Comparison of ENCODE assay signal across 8 mouse cellular contexts in the genomic region with DNA sequence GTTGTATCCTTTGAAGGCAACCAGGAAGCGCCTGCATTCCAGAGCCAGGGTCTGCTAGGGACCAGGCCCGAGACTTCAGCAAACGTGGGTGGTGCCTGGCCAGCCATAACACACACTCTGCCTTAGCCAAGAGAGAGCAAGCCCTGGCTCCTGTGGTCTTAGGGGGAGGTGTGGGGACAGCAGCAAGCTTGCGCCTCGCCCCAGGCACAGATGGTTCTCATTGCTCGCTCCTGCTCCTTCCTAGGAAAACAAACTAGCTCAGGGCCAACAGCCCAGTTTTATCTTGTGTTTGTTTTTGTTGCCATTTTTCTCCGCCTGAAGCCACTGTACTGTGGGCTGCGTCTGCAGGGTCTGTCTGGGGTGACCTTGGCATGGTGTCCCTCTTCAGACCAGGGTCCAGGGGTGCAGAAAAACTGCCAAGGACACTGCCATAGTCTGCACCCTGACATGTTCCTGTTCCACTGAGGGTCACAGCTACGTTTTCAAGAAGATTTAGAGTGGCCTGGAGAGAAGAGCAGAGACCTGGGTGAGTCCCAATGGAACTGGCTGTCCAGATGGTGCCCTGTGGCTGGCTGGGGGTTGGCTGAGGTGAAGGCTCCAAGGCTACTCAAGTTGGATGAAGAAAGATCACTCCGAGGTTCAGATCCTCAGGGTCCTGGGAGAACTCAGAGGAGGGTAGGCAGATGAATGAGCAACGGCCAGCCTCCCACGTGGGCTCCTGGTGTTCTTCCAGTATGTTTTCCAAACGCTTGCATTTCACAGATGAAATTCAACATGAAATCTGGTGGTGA. TPM values are rescaled to one million over a fixed set of nuclear protein-coding genes. Genes with fewer than 3 reads are reported as not detected.
DNase-seq lines count a peak whose midpoint lies in the region; ATAC-seq and TF ChIP-seq lines count a peak whose summit lies in the region.

No protein-coding gene starts in this region.

- TF ChIP-seq CTCF in olfactory bulb, adult 2 months (IDR thresholded peaks at IDR 0.05; ENCODE audit: insufficient read depth, low read depth, low read length) = no peak

- 28% methylated on average over 13 of the region's 13 CpGs for WGBS in intestine, embryonic 14.5 days
- WGBS in liver, embryonic 15.5 days (ENCODE audit: insufficient replicate concordance) = 50% methylated on average over 13 of the region's 13 CpGs
- 57% methylated on average over 13 of the region's 13 CpGs for WGBS in olfactory bulb, adult 2 months

- H3K36me3 ChIP-seq in intestine, embryonic 14.5 days (ENCODE audit: control insufficient read depth, insufficient read depth, low read length) = no peaks in the 10 kb centered on the region
- H3K36me3 ChIP-seq in liver, embryonic 15.5 days (replicated peaks) = no peaks in the 10 kb centered on the region

- no peaks in the 10 kb centered on the region for H3K9me3 ChIP-seq in intestine, embryonic 14.5 days (ENCODE audit: control insufficient read depth, low read length)
- H3K9me3 ChIP-seq in liver, embryonic 15.5 days (replicated peaks) = no peaks in the 10 kb centered on the region

- H3K4me3 ChIP-seq in intestine, embryonic 14.5 days (ENCODE audit: low read depth, low read length) = peak overlapping the region; percentile 85; the same call in 1 of the 2 replicates
- no peak overlapping the region for H3K4me3 ChIP-seq in liver, embryonic 15.5 days (replicated peaks)
- peak overlapping the region; percentile 85; the same call in 1 of the 2 replicates for H3K4me3 ChIP-seq in olfactory bulb, adult 2 months (ENCODE audit: insufficient read depth, low read depth, low read length)

- no peak for TF ChIP-seq POLR2A in olfactory bulb, adult 2 months (IDR thresholded peaks at IDR 0.05; ENCODE audit: insufficient read depth, low read depth, low read length)

- peak overlapping the region; percentile 93; the same call in 1 of the 2 replicates for H3K9ac ChIP-seq in intestine, embryonic 14.5 days (ENCODE audit: low read length)
- H3K9ac ChIP-seq in liver, embryonic 15.5 days = no peak overlapping the region

- peaks cover 46% of the 10 kb centered on the region for H3K4me1 ChIP-seq in intestine, embryonic 14.5 days (replicated peaks; ENCODE audit: control insufficient read depth, insufficient read depth, low read length)
- peaks cover 8% of the 10 kb centered on the region for H3K4me1 ChIP-seq in liver, embryonic 15.5 days (replicated peaks)
- peaks cover 49% of the 10 kb centered on the region for H3K4me1 ChIP-seq in olfactory bulb, adult 2 months (ENCODE audit: control insufficient read depth, insufficient read depth, low read length)

- ATAC-seq in intestine, embryonic 14.5 days (replicated peaks; ENCODE audit: low FRiP score, low TSS enrichment, low read depth) = no peak
- ATAC-seq in liver, embryonic 15.5 days (ENCODE audit: insufficient read depth) = no peak

- no peaks in the 10 kb centered on the region for H3K27me3 ChIP-seq in intestine, embryonic 14.5 days (replicated peaks; ENCODE audit: control insufficient read depth, insufficient read depth, low read length)
- peaks cover 19% of the 10 kb centered on the region for H3K27me3 ChIP-seq in liver, embryonic 15.5 days

- peak overlapping the region; percentile 96 for H3K4me2 ChIP-seq in intestine, embryonic 14.5 days (ENCODE audit: low read length)
- H3K4me2 ChIP-seq in liver, embryonic 15.5 days = 0 out of 2 replicates have a peak overlapping the region, but pooled peaks have one; percentile 82

- DNase-seq in Muller cell, postnatal 12 days (ENCODE audit: inconsistent ontology term) = peak; percentile 38
- DNase-seq in cerebellum, postnatal 25 days = peak; percentile 87 to 88
- peak; percentile 76 for DNase-seq in gastrocnemius, postnatal 25 days
- no peak for DNase-seq in intestine, embryonic 14.5 days (ENCODE audit: low spot score)
- no peak for DNase-seq in layer of hippocampus, adult 9-11 months
- no peak for DNase-seq in left cerebral cortex, adult 11 months (ENCODE audit: low spot score)

- peak overlapping the region; percentile 95 for H3K27ac ChIP-seq in intestine, embryonic 14.5 days (ENCODE audit: low read depth)
- no peak overlapping the region for H3K27ac ChIP-seq in liver, embryonic 15.5 days (replicated peaks)
- peak overlapping the region; percentile 83; the same call in 1 of the 2 replicates for H3K27ac ChIP-seq in olfactory bulb, adult 2 months (ENCODE audit: insufficient read depth, low read depth, low read length)

RNA-seq across cellular contexts. Expression of a gene that starts 0.8 kb away (rescaled TPM):
- total RNA-seq in gastrocnemius, postnatal 25 days (2021) = 1 to 10 TPM; 3.1 TPM
- 23.4 and 26.7 TPM in 2 replicates for polyA plus RNA-seq in intestine, embryonic 14.5 days (2014; fragmentation: Nextera tagmentation; extraction: Ambion mirVana)
- 2.6 and 2.9 TPM in 2 replicates for polyA plus RNA-seq in liver, embryonic 15.5 days (2015; fragmentation: Nextera tagmentation; extraction: Ambion mirVana)
- polyA plus RNA-seq in olfactory bulb, adult 2 months (2012; ENCODE audit: insufficient read depth, insufficient read length, low replicate concordance, missing spikeins) = 357 TPM in 1 of 2 replicates, not detected in the other

RNA-seq across cellular contexts. Expression of a gene that starts 20.1 kb away (rescaled TPM):
- total RNA-seq in gastrocnemius, postnatal 25 days (2021) = under 1 TPM in 1 of 2 experiments, not detected in 1; 0.03 TPM
- 0.50 and 0.51 TPM in 2 replicates for polyA plus RNA-seq in intestine, embryonic 14.5 days (2014; fragmentation: Nextera tagmentation; extraction: Ambion mirVana)
- polyA plus RNA-seq in liver, embryonic 15.5 days (2015; fragmentation: Nextera tagmentation; extraction: Ambion mirVana) = 0.03 TPM in 1 of 2 replicates, not detected in the other
- not detected in 2 replicates for polyA plus RNA-seq in olfactory bulb, adult 2 months (2012; ENCODE audit: insufficient read depth, insufficient read length, low replicate concordance, missing spikeins)

RNA-seq across cellular contexts. Expression of a gene that starts 37.4 kb away (rescaled TPM):
- total RNA-seq in gastrocnemius, postnatal 25 days (2021) = 10 to 100 TPM; 18.3 to 18.7 TPM
- polyA plus RNA-seq in intestine, embryonic 14.5 days (2014; fragmentation: Nextera tagmentation; extraction: Ambion mirVana) = 25.4 and 29.2 TPM in 2 replicates
- polyA plus RNA-seq in liver, embryonic 15.5 days (2015; fragmentation: Nextera tagmentation; extraction: Ambion mirVana) = 8.3 and 9.8 TPM in 2 replicates
- not detected in 2 replicates for polyA plus RNA-seq in olfactory bulb, adult 2 months (2012; ENCODE audit: insufficient read depth, insufficient read length, low replicate concordance, missing spikeins)

RNA-seq across cellular contexts. Expression of a gene that starts 46.2 kb away (rescaled TPM):
- total RNA-seq in gastrocnemius, postnatal 25 days (2021) = under 1 TPM; 0.46 to 0.56 TPM
- 1.0 and 1.1 TPM in 2 replicates for polyA plus RNA-seq in intestine, embryonic 14.5 days (2014; fragmentation: Nextera tagmentation; extraction: Ambion mirVana)
- 2.3 and 2.9 TPM in 2 replicates for polyA plus RNA-seq in liver, embryonic 15.5 days (2015; fragmentation: Nextera tagmentation; extraction: Ambion mirVana)
- not detected in 2 replicates for polyA plus RNA-seq in olfactory bulb, adult 2 months (2012; ENCODE audit: insufficient read depth, insufficient read length, low replicate concordance, missing spikeins)

Comparison
In these comparisons a context has a peak if more than half of its experiments do, and no peak if none do; other contexts are left out.
1. DNase-seq: peak in Muller cell, postnatal 12 days (single experiment), cerebellum, postnatal 25 days (2 of 2) and gastrocnemius, postnatal 25 days (single experiment); none in intestine, embryonic 14.5 days (single experiment), layer of hippocampus, adult 9-11 months (single experiment) and left cerebral cortex, adult 11 months (single experiment).
2. RNA of a gene that starts 0.8 kb away (polyA plus RNA-seq): 357 TPM in olfactory bulb, adult 2 months; 23.4 to 26.7 TPM in intestine, embryonic 14.5 days and 2.6 to 2.9 TPM in liver, embryonic 15.5 days; every median in the first group is over 10 times any median in the second.